Mouse (Mus musculus) layer of hippocampus, adult 11-12 months (tissue): ENCODE data around the gene Trp53.
"Not testable (repeated sequence)": the region's sequence is repeated elsewhere in the genome, so short reads cannot be mapped to it uniquely, and the experiment has no call there.

Source experiments
- DNase-seq: peaks from one replicate; pipeline ENCODE4 v3.0.0; 2022; ENCODE audit warnings: low spot score

Trp53 gene

DNA sequence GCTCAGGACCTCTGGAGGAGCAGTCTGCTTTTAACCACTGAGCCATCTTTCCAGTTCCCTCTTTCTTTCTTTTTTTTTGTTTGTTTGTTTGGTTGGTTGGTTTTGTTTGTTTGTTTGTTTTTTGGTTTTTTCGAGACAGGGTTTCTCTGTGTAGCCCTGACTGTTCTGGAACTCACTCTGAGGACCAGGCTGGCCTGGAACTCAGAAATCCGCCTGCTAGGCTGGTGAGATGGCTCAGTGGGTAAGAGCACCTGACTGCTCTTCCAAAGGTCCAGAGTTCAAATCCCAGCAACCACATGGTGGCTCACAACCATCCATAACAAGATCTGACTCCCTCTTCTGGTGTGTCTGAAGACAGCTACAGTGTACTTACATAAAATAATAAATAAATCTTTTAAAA is 44.2 kb downstream of the Trp53 start:
- not testable (repeated sequence) for DNase-seq

DNA sequence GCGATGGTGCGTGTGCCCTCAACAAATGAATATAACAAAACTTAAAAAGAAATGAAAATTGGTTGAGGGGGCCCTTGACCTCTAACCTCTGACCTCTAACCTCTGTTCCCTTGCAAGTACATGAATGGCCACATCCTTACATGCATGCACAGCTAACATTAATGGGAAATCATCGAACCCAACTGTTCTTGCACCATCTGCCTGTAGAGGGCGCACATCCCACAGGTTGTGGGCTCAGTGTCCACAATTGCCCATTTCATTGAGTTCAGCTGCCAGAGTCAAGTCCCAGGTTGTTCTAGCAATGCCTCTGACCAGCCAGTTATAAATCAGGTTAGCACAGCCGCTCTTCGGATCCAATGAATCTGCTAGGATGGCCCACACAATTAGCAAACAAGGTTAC is 48.1 kb downstream of the Trp53 start:
- DNase-seq, result peak; percentile 82

DNA sequence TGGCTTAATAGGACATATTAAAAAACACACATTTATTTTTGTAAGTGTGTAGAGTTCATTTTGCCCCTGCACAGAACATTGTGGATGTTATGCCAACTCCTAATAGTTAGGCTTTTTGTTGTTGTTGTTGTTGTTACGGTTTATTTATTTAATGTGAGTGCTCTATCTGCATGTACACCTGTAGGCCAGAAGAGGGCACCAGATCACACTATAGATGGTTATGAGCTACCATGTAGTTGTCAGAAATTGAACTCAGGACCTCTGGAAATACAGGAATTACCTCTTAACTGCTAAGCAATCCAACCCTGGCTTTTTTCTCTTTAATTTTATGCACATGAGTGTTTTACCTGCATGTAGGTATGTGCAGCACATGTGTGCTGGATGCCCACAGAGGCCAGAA is 49.6 kb downstream of the Trp53 start:
- DNase-seq, result no peak

DNA sequence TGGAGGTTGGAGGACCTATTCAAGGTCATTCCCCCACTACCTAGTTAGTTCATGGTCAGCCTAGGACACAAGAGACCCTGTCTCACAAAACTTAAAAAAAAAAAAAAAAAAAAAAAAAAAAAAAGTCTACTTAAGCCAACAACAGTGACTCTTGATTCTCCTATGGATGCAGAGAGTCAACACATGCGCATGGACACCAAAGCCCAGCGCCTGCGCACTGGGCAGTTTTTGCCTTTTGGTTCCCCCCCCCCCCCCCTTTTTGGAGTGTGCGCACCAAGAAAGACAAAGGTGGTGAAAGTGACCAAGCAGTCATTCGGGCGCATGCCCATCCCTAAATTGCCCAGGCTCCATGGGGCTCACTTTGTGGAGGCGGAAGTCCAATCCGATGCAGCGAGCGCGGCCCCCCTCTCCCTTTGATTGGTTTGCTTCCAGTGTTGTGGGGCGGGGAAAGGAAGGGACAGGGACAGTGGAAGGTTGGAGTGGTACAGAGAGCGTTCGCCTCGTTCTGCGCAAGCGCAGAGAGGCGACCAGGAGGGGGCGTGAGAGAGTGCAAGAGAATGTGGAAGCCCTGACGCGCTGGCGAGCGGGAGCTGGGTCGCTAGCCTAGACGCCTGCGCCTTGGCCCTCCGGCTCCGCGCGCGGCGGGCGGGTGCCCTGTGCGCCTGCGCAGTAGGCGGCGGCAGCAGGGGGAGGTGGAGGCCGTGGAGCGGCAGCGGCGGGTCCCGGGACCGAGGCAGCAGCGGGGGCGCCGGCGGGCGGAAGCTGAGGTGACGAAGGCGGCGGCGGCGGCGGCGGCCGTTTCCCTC is 52.3 kb downstream of the Trp53 start, which contains the start of gene Fxr2:
Gene Fxr2 (plus strand): TSS at position 707 of the 806 bp plus-strand sequence.
- DNase-seq, result peak; percentile 100

DNA sequence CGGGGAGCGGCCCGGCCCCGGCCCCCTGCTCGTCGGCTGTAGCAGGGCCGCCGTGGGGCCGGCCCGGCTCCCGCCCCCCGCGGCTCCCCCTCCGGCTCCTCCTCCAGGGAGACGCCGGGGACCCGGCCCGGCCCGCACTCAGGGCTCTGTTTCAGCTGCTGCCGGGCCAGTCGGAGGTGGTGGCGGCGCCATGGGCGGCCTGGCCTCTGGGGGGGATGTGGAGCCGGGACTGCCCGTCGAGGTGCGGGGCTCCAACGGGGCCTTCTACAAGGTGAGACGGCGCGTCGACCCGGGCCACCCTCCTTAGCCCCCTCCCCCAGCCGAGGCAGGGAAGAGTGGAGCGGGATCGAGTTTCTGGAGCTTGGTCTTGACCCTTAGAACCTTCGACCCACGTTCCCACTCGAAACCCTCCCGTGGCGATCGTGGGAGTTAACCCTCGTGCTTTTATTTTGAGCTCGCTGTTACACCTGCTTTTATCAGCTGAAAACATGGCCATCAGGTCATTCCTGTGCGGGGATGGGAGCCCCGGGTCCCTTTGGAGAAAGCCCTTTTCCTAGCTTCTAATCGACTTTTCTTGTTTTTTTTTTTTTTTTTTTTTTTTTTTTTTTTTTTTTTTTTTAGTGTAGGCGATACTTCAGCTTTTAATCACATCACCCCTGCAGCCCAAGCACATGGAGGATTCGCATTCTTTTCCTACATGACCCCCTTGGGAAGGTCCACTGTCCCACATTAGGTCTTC is 53.1 kb downstream of the Trp53 start:
- peak; percentile 46 for DNase-seq

DNA sequence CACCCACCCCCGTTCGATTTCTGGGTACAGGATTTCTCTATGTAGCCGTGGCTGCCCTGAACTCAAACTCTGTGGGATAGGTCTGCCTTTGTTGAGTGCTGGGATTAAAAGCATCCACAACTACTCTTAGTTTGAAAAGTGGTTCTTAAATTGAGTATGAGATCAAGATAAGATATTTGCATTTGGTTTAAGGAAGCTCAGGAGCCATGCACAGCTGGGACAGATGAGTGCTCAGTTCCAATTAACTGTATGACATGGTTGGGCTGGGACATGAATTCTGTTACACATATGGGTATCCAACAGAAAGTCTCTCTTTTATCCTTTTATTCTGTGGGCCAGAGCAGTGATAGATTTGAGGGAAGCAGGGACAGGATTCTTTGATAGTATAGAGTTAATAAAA is 55.3 kb downstream of the Trp53 start:
- DNase-seq, result no peak
